Mouse (Mus musculus) cerebellum, adult (tissue): ENCODE results near the gene Tet3.
"Not testable (repeated sequence)": the region's sequence is repeated elsewhere in the genome, so short reads cannot be mapped to it uniquely, and the experiment has no call there.

Source experiments
- ATAC-seq: cut with Nextera tagmentation; 2 replicates; pipeline ENCODE4 v1.9.2; 2017; ENCODE audit warnings: mild to moderate bottlenecking, moderate library complexity, mixed read lengths; ENCODE audit not compliant: insufficient number of reproducible peaks, low FRiP score, low TSS enrichment

The Tet3 gene

DNA sequence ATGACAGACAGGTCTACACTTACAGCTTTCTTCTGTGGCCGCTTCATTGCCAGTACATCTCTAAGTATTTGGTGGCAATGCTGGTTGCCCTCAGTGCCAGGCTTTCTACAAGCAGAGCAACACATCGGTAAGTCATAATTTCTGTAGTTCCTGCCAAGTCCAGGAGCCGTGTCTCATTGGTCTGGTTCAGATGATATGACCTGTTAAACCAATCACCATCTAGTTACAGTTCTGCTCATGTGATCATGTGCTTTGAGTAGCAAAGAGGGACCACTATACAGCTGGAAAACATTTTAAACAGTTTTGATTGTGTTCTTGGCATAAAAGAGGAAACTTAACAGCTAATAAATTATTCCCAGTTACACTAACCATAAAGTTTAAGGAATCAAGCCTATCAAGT, 111.0 kb downstream of the Tet3 start:
- ATAC-seq, result no peak

DNA sequence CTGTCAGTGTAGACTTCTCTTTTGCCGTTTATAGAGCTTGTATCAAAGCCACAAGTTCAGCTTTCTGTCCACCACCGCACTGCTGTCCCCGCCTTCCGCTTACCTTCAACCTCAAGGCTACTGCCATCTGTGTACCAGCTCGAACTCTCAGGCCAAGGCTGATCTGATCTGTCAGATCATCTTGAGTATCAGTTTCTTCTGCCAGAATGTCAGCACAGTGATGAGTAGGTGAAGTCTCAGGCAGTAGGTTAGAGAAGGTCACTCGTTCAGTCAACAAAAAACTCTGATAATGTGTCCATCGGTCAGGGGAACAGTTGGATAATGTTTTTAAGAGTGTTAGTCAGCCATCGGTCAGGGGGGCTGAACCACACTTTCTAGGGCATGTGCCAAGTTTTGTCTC, 113.6 kb downstream of the Tet3 start:
- not testable (repeated sequence) for ATAC-seq

DNA sequence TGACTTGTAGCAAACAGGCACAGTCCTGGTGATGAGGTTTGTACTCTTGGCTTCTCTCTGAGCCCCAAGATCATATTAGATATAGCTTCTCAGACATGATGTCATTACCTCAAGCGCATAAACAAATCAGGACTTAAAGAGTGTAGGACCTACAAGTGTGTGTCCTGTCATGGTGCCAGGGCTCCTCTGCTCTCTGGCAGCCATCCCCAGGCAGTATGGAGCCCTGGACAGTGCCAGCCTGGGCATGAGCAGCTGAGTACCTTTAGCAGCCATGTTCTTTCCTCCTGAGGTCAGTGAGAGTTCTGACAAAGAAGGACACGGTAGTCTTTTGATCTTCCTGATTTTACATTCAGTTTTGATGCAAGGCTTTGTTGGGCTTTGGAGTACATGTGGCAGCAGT, 115.9 kb downstream of the Tet3 start:
- no peak for ATAC-seq

GRCm38 (mm10) chr6:83341387-83341786, 117.5 kb downstream of the Tet3 start:
- ATAC-seq, result no peak

- no peak for ATAC-seq
Observed at GRCm38 (mm10) chr6:83327591-83328190, 131.2 kb downstream of the Tet3 start.

- no peak for ATAC-seq
Observed at GRCm38 (mm10) chr6:83326761-83327160, 132.1 kb downstream of the Tet3 start.

GRCm38 (mm10) chr6:83326394-83326736, 132.5 kb downstream of the Tet3 start:
- no peak for ATAC-seq

- ATAC-seq, result peak; percentile 99
Observed at GRCm38 (mm10) chr6:83325525-83326393, 133.1 kb downstream of the Tet3 start, which contains the start of the genes Mthfd2 and Mob1a. Gene Mthfd2 (minus strand): TSS chr6:83325908. Gene Mob1a (plus strand): TSS chr6:83326016.

DNA sequence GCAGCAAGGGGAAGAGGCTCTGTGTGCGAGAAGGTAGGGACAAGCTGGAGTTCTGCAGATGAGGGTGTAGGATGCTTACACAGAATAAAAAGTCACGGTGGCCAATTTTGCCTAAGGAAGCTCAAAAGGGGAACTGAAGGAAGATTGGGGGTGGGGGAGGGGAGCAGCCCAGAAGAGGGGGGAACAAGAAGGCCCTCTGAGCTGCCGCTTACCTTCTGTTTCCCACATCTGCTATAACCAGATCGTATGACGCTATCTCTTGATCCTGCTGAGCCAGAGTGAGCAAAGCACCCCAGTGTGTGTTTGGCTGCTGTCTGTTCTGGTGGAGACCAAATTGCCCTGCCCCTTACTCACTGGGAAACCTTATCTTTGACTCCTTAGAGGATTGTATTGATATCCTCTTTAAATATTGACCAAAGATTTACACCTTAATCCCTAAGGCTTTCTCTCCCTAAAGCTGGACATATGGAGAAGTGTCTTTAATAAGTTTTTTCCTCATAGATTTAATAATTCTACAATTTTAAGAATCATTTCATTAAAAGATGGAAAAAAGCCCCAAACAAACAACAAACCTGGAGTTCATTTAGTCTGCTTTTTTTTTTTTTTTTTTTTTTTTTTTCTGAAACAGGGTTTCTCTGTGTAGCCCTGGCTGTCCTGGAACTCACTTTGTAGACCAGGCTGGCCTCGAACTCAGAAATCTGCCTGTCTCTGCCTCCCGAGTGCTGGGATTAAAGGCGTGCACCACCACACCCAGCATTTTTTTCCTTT, 135.0 kb downstream of the Tet3 start:
- no peak for ATAC-seq

DNA sequence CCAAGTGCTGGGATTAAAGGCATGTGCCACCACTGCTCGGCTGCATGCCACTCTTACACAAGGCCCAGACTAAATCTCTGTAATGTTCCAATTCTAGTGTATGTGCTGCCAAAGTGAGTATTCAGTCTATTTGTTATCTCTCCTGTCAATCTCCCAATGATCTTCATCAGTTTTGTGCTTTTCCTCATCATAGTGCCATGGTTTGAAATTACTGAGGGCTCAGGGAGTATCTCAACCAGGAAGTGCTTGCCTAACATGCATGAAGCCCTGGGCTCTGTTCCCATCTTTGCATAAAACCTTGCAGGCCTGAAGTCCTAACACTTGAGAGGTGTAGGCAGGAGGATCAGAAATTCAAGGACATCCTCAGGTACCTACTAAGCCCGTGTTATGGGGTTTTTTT, 136.1 kb downstream of the Tet3 start:
- ATAC-seq, result no peak

DNA sequence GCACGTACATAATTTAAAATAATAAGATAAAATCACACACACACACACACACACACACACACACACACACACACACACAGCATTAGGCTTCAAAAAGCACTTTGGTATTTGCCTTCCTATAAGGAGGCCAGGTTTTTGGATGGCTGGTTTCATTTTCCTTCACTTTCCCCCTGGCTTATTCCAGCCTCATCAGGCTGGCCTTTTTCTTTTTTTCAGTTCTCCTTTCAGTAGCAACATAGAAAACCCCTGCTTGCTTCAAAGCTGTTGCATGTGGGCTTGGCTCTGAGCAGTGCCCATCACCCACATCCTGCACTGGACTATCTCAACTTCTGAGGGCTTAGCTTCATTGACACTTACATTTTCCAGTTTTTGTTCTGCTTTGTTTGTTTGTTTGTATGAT, 137.0 kb downstream of the Tet3 start:
- no peak for ATAC-seq

DNA sequence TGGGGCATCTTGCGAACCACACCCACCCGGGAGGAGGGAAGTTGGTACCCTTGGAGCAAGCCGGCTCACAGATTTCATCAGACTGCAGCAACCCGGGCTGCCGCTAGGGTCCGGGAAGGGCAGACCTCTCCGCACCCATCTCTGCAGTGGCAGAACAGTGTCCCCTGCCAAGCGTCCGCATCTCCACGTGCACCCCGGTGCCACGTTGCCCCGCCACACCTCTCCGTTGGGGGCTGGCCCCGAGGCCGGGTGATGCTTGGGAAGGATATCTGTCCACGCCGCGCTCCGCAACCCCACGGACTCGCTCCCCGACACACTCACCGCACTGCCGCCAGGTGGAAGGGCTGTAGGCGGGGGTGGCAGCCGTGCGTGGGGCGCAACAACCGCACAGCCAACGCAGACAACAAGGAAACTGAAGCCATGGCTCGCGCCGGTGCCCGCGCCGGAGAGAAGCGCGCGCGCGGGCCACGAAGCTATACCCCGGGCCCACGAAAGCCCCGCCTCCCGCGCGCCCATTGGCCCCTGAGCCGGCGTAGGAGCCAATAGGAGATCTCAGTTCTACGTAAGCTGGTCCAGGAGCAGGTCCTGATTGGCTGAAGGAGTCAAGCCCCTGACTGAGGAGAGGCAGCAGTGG, 141.7 kb downstream of the Tet3 start:
- peak; percentile 100 for ATAC-seq

DNA sequence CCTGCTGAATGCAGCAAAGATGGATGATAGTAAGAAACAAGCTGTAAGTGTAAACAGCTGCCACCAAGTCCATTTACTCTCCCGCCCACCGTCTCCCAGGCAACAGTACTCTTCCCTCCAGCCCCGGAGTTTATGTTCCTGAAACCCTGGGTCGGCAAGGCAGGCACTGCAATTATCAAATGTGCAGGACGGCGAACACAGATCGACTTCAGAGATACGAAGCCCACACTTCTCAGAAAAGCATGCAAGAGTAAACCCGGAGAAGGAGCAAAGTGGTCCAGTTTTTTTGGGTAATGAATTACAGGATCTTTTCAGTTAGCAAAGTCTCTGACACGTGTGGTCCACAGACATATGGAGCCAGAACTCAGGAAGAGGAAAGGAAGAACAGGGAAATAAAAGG, 142.9 kb downstream of the Tet3 start:
- ATAC-seq, result no peak

DNA sequence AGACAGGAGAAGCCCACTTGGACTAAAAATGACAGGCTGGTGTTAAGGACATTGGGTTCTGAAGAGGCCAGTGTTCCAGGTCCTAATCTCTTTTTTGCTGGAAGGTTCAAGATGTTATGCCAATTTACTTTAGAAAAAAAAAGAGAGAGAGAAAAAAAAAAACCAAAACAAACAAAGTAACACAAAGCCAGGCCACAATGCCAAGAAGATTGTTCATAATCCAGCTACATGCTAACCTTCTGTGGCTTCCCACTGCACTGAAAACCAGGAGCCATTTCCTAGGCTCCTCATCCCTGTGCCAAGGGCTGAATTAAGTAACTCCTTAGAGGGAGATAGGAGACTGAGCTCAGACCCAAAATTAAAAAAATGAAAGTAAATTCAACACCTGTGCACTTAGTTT, 143.6 kb downstream of the Tet3 start:
- no peak for ATAC-seq

- no peak for ATAC-seq
Observed at GRCm38 (mm10) chr6:83312514-83312913, 146.4 kb downstream of the Tet3 start.
